Mouse (Mus musculus): ENCODE results near the gene Thrb. TPM values are rescaled to one million over a fixed set of nuclear protein-coding genes. Genes with fewer than 3 reads are reported as not detected.
"Not testable (repeated sequence)": the region's sequence is repeated elsewhere in the genome, so short reads cannot be mapped to it uniquely, and the experiment has no call there.

The Thrb gene
- polyA plus RNA-seq, 1 experiment: 0.01 TPM

DNA sequence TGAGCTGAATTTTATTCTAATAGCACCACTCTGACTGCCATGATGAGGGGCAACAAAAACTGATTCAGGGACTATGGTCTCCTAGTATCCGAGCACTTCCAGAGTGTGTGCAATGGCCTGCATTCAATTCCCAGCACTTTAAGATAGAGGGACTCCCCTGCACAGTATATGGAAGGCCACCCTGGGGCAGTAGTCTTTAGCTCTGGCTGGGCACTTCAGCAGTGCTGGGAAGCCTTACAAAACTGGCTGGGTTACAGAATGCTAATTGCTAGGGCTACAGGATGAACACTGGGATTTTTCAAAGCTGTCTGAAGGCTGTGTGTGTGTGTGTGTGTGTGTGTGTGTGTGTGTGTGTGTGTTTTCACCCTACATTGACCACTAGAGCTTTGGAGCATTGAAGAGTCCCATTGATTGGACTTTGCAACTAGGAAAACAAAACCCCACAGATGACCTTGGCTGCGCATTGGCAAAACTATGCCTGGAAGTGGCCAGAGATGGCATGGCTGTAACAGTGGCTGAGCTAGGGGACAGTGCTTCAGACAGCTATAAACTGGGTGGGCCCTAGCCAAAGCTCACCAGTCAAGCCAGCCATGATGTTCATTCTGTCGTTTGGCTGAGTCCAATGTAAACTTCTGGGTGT lies 257.2 kb downstream of the Thrb start:
- no peak overlapping the region for H3K4me3 ChIP-seq (replicated peaks)
- no peaks in the 10 kb centered on the region for H3K4me1 ChIP-seq (ENCODE audit: control insufficient read depth)
- H3K9me3 ChIP-seq (ENCODE audit: control insufficient read depth, low read length): no peaks in the 10 kb centered on the region
- no peaks in the 10 kb centered on the region for H3K36me3 ChIP-seq (ENCODE audit: control insufficient read depth)
- TF ChIP-seq TAL1 (IDR thresholded peaks at IDR 0.05; ENCODE audit: low read length): no peak
- no peak for TF ChIP-seq GATA1 (IDR thresholded peaks at IDR 0.05; ENCODE audit: low read length)
- no peaks in the 10 kb centered on the region for H3K27me3 ChIP-seq (ENCODE audit: control insufficient read depth)

DNA sequence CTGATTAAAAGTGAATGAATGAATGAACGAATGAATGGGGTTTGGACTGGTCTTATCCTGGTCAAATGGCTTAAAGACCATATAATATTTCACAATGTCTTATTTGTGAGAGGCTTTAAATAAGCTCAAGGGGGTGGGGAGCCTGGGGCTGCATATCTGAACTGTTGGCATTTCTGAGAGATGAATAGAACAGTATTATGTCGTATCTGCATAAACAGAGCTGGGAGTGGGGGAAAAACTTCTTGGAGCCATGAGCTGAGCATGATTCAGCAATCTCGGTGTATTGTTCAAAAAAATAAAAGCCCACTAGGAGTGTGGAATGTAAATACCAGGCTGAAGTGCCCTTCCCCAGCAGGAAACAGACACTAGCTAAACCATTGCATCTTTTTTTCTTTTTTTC lies 257.8 kb downstream of the Thrb start:
- no peaks in the 10 kb centered on the region for H3K36me3 ChIP-seq (ENCODE audit: control insufficient read depth)
- no peaks in the 10 kb centered on the region for H3K4me1 ChIP-seq (ENCODE audit: control insufficient read depth)
- H3K9me3 ChIP-seq (ENCODE audit: control insufficient read depth, low read length): no peaks in the 10 kb centered on the region
- TF ChIP-seq GATA1 (IDR thresholded peaks at IDR 0.05; ENCODE audit: low read length): no peak
- TF ChIP-seq TAL1 (IDR thresholded peaks at IDR 0.05; ENCODE audit: low read length): no peak
- no peak overlapping the region for H3K4me3 ChIP-seq (replicated peaks)
- no peaks in the 10 kb centered on the region for H3K27me3 ChIP-seq (ENCODE audit: control insufficient read depth)

DNA sequence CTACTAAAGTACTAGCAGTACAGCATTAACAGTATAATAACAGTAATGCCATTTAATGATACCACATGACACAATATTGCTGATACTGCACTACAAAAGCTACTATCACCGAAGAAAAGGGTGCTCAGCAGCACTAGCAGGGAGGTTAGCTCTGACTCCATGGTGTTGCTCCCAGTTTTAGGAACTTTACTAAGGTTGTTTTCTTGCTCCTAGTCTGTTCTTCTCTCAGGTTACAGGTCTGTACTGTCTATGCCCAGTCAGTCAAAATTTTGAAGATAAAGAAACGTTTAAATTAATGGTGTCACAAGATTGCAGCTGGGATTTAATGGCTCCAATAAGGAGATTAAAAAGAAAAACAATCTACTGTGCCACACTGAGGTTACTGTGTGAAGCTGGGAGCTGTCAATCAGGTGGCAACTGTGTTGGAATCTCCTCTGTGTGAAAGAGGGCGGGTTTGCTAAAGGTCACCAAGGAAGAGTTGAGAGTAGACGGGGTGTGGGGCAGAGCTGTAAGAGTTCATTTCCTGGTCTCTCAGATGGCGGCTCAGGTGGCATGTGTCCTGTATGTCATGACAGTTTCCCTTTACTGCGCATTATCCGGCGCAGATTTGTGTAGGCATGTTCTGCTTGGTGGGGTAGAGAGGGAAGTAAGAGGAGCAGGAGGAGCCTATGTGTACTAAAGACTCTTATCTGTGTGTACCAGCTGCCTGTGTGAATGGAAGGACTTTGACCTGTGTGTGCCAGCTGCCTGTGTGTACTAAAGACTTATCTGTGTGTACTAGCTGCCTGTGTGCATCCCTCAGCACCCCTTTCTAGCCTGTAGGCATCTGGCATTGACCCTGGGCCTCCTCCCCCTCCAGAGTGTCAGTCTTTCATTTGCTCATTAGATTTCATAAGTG lies 263.0 kb downstream of the Thrb start:
- Histone ChIP-seq H3K9me3 (ENCODE audit: control insufficient read depth, low read length) (no peaks in the 10 kb centered on the region), H3K27me3 (ENCODE audit: control insufficient read depth) (no peaks in the 10 kb centered on the region), H3K36me3 (ENCODE audit: control insufficient read depth) (no peaks in the 10 kb centered on the region), H3K4me3 (replicated peaks) (no peak overlapping the region), H3K4me1 (ENCODE audit: control insufficient read depth) (no peaks in the 10 kb centered on the region)
- no peak for TF ChIP-seq TAL1 (IDR thresholded peaks at IDR 0.05; ENCODE audit: low read length)
- TF ChIP-seq GATA1 (IDR thresholded peaks at IDR 0.05; ENCODE audit: low read length): no peak

DNA sequence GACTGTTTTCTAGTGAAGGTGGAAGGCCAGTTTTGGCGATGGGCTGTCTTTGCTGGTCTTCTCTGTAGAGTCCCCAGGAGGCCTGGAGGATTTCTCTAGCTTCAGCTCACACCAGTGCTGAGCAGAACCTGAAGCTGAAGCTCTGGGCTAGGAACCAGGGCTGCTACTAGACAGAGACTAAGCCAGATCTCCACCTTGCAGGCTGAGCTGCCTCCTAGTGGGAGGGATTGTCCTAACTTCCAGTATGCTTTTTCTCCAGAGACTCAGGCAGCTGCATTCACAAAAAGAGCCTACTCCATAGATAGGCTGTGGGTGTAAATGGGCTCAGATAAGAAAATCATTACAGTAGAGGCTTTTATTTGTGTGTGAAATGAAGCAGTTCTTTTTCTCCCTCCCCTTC lies 267.4 kb downstream of the Thrb start:
- Histone ChIP-seq H3K36me3 (ENCODE audit: control insufficient read depth) (no peaks in the 10 kb centered on the region), H3K4me3 (replicated peaks) (no peak overlapping the region)
- no peak for TF ChIP-seq TAL1 (IDR thresholded peaks at IDR 0.05; ENCODE audit: low read length)
- no peak for TF ChIP-seq GATA1 (IDR thresholded peaks at IDR 0.05; ENCODE audit: low read length)

DNA sequence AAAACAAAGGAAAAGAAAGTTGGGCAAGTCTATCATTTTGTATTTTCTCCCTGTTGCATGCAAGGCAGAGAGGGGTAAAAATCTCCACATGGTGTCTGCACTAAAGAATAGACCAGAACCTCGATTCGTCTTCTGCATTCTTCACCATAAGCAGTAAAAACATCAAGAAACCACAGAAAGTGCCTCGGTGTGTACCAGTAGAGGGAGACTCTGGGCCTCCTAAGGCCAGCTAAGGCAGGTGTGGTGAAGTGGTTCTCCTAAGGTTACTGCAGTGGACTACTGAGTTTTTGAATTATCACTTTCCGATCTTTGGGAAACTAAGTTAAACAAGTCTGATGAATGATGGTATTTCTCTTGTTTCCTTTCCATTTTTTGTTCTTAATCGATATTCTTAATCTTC lies 269.5 kb downstream of the Thrb start:
- no peaks in the 10 kb centered on the region for H3K4me1 ChIP-seq (ENCODE audit: control insufficient read depth)
- H3K27me3 ChIP-seq (ENCODE audit: control insufficient read depth): no peaks in the 10 kb centered on the region
- H3K36me3 ChIP-seq (ENCODE audit: control insufficient read depth): no peaks in the 10 kb centered on the region; the same call in 1 of the 2 replicates
- no peak overlapping the region for H3K4me3 ChIP-seq (replicated peaks)
- no peaks in the 10 kb centered on the region for H3K9me3 ChIP-seq (ENCODE audit: control insufficient read depth, low read length)
- TF ChIP-seq GATA1 (IDR thresholded peaks at IDR 0.05; ENCODE audit: low read length) (no peak), TAL1 (IDR thresholded peaks at IDR 0.05; ENCODE audit: low read length) (no peak)

More for the DNA sequence above, 267.4 kb downstream of the Thrb start:
- Histone ChIP-seq H3K4me1 (ENCODE audit: control insufficient read depth) (no peaks in the 10 kb centered on the region), H3K9me3 (ENCODE audit: control insufficient read depth, low read length) (no peaks in the 10 kb centered on the region), H3K27me3 (ENCODE audit: control insufficient read depth) (no peaks in the 10 kb centered on the region)

DNA sequence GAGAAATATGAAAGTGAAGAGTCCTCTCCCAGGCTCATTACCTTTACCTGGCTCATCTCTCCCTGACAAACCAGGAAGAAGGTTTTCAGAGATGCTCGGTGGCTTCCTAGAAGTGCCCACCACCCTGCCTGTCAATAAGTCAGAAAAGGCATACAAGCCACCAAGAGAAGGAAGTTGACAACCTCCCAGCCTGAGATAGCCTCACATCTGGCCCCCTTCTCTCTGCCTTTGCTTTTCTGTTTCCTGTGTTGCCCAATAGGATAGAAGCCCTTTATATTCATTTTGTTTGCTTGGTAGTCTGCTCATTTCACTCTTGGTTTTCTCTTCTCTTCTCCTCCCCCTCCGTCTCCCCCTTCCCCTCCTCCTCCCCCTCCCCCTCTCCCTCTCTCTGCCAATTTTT lies 273.4 kb downstream of the Thrb start:
- no peak for TF ChIP-seq GATA1 (IDR thresholded peaks at IDR 0.05; ENCODE audit: low read length)
- no peak for TF ChIP-seq TAL1 (IDR thresholded peaks at IDR 0.05; ENCODE audit: low read length)
- Histone ChIP-seq H3K27me3 (ENCODE audit: control insufficient read depth) (no peaks in the 10 kb centered on the region), H3K9me3 (ENCODE audit: control insufficient read depth, low read length) (no peaks in the 10 kb centered on the region), H3K36me3 (ENCODE audit: control insufficient read depth) (no peaks in the 10 kb centered on the region; the same call in 1 of the 2 replicates), H3K4me1 (ENCODE audit: control insufficient read depth) (no peaks in the 10 kb centered on the region), H3K4me3 (replicated peaks) (no peak overlapping the region)

DNA sequence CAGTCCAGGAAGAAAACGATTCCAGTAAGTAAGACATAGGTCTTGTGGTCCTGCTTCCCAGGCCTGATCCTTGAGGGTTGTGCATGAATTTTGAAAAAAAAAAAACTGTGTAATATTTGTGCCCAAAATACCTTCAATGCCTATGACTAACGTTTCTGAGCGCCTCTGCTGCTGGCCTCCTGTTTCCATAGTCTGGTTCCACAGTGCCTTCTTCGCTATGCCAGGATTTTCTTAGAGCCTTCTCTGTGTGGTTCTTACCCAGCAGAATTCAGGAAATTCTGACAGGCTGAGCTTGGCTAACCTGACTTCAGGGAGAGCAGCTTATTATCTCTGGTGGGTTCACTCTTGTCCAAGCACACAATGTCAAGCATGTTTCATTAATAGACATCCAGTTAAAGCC lies 274.7 kb downstream of the Thrb start:
- not testable (repeated sequence) for H3K9me3 ChIP-seq (ENCODE audit: control insufficient read depth, low read length); H3K4me1 ChIP-seq (ENCODE audit: control insufficient read depth); H3K36me3 ChIP-seq (ENCODE audit: control insufficient read depth); H3K4me3 ChIP-seq (replicated peaks); H3K27me3 ChIP-seq (ENCODE audit: control insufficient read depth)

DNA sequence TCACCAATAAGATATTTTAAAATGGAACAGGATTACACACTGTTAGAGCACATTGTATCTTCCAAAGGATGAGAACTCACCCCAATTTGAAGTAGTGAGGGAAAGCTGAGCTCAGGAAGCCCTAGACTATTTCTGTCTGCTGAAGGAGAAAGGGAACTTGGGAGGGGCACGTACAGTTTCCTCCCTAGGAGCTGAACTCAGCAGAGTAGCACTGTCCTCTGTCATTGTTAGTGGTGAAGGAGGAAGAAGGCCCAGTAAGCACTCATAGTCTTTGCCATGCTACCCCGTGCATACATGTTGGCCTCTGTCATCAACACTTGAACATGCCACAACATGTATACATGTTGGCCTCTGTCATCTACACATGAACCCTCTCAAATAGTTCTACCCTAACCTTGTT lies 294.0 kb downstream of the Thrb start:
- H3K9me3 ChIP-seq (ENCODE audit: control insufficient read depth, low read length): no peaks in the 10 kb centered on the region
- H3K36me3 ChIP-seq (ENCODE audit: control insufficient read depth): no peaks in the 10 kb centered on the region
- no peaks in the 10 kb centered on the region for H3K4me1 ChIP-seq (ENCODE audit: control insufficient read depth)
- no peak for TF ChIP-seq GATA1 (IDR thresholded peaks at IDR 0.05; ENCODE audit: low read length)
- TF ChIP-seq TAL1 (IDR thresholded peaks at IDR 0.05; ENCODE audit: low read length): no peak
- no peaks in the 10 kb centered on the region for H3K27me3 ChIP-seq (ENCODE audit: control insufficient read depth)
- H3K4me3 ChIP-seq (replicated peaks): no peak overlapping the region

DNA sequence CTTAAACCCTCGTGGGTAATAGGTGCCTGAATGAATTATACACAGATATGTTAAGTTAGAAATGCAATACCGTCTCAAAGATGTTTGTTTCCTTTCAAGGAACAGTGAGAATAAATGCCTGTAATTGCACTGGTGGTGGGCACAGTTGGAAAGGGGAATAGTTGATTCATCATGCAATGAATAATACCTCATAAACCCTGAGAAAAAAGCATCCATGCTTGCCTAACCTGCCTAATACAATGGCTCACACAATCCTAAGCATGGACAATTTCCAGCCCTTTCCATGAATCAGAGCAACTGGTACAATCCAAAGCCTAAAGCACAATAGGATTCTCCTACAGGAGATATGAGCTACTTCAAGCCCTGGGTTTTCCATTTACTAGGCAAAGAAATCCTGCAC lies 299.8 kb downstream of the Thrb start:
- Histone ChIP-seq H3K4me3 (replicated peaks) (no peak overlapping the region), H3K4me1 (ENCODE audit: control insufficient read depth) (no peaks in the 10 kb centered on the region), H3K9me3 (ENCODE audit: control insufficient read depth, low read length) (no peaks in the 10 kb centered on the region), H3K27me3 (ENCODE audit: control insufficient read depth) (no peaks in the 10 kb centered on the region), H3K36me3 (ENCODE audit: control insufficient read depth) (no peaks in the 10 kb centered on the region)
- TF ChIP-seq TAL1 (IDR thresholded peaks at IDR 0.05; ENCODE audit: low read length): no peak
- no peak for TF ChIP-seq GATA1 (IDR thresholded peaks at IDR 0.05; ENCODE audit: low read length)
